Mouse (Mus musculus) adrenal gland, adult (tissue): ENCODE measurements around the gene Scgb1b12.
"Not testable (repeated sequence)": the region's sequence is repeated elsewhere in the genome, so short reads cannot be mapped to it uniquely, and the experiment has no call there.

ENCODE experiments used
- DNase-seq, 2 experiments: peaks; one replicate each; pipeline ENCODE4 v3.0.0; 2022 to 2023; ENCODE audit warnings: low spot score in 1 of 2; ENCODE audit not compliant: inconsistent age in 2 of 2

Scgb1b12 gene

GRCm38 (mm10) chr7:32333882-32334281, at the start of gene Scgb1b12:
TSS of gene Scgb1b12 (plus strand) at chr7:32334182.
- DNase-seq = not testable (repeated sequence)

GRCm38 (mm10) chr7:32327145-32327544, 6.8 kb upstream of the Scgb1b12 start, which contains the start of gene Scgb2b12:
TSS of gene Scgb2b12 (minus strand) at chr7:32327245.
- not testable (repeated sequence) for DNase-seq
